Mouse (Mus musculus): ENCODE results near the gene Gtf2h2.
"Not testable (repeated sequence)": the region's sequence is repeated elsewhere in the genome, so short reads cannot be mapped to it uniquely, and the experiment has no call there.

- not testable (repeated sequence) for TF ChIP-seq CTCF (IDR thresholded peaks at IDR 0.05; ENCODE audit: borderline replicate concordance, extremely low read depth, insufficient read depth, insufficient read length); POLR2A (IDR thresholded peaks at IDR 0.05; ENCODE audit: borderline replicate concordance, extremely low read depth, insufficient read depth, insufficient read length, poor library complexity, severe bottlenecking)
Observed at GRCm38 (mm10) chr13:100499625-100500024, 7.2 kb upstream of the Gtf2h2 start.

Measured in brain, embryonic 14.5 days (tissue).